Mouse (Mus musculus): ENCODE measurements around the gene Rasal2. TPM values are rescaled to one million over a fixed set of nuclear protein-coding genes. Genes with fewer than 3 reads are reported as not detected.

Gene Rasal2
- polyA plus RNA-seq, 1 experiment from 2014 or later: 6.9 TPM

GRCm38 (mm10) chr1:157183043-157183442 is 229.4 kb downstream of the Rasal2 start:
- ATAC-seq (ENCODE audit: low FRiP score, low TSS enrichment): no peak
- no peak overlapping the region for H3K4me3 ChIP-seq (ENCODE audit: low read length)
- H3K27me3 ChIP-seq (ENCODE audit: insufficient read depth, low read length): no peaks in the 10 kb centered on the region

DNA sequence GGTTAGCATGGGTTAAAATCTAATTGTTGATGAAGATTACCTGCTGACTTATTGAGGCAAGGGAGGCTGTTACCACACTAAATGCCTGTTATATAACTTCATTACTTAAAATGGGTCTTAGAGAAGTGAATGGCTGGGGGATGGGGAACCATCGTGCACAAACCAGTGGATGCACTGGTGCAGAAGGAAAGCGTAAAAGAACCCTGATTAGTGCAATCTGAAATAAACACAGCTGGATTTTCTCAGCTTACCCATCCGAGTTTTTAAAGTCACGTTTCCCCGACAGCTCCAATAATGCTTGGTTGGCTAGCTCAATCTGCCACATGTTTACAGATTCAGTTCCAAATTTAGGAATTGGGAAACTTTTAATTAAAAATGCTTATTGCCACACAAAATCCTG is 230.0 kb downstream of the Rasal2 start:
- H3K9me3 ChIP-seq (ENCODE audit: low read length): no peaks in the 10 kb centered on the region
- H3K9ac ChIP-seq (replicated peaks; ENCODE audit: low read length): no peak overlapping the region
- no peak for ATAC-seq (ENCODE audit: low FRiP score, low TSS enrichment)
- no peak overlapping the region for H3K4me3 ChIP-seq (ENCODE audit: low read length)
- H3K27me3 ChIP-seq (ENCODE audit: insufficient read depth, low read length): no peaks in the 10 kb centered on the region
- no peak overlapping the region for H3K27ac ChIP-seq (ENCODE audit: low read length)
- no peaks in the 10 kb centered on the region for H3K36me3 ChIP-seq (ENCODE audit: insufficient read depth, low read length)
- H3K4me1 ChIP-seq (ENCODE audit: insufficient read depth, low read length): no peaks in the 10 kb centered on the region; the same call in none of the 2 replicates
- WGBS: 33% methylated on average over 5 of the region's 5 CpGs
- no peak overlapping the region for H3K4me2 ChIP-seq (replicated peaks; ENCODE audit: low read depth, low read length)

More at GRCm38 (mm10) chr1:157183043-157183442, 229.4 kb downstream of the Rasal2 start:
- Histone ChIP-seq H3K4me2 (replicated peaks; ENCODE audit: low read depth, low read length) (no peak overlapping the region), H3K9me3 (ENCODE audit: low read length) (no peaks in the 10 kb centered on the region), H3K4me1 (ENCODE audit: insufficient read depth, low read length) (no peaks in the 10 kb centered on the region; the same call in none of the 2 replicates), H3K36me3 (ENCODE audit: insufficient read depth, low read length) (no peaks in the 10 kb centered on the region), H3K27ac (ENCODE audit: low read length) (no peak overlapping the region), H3K9ac (replicated peaks; ENCODE audit: low read length) (no peak overlapping the region)
- WGBS: 68% methylated on average over 3 of the region's 3 CpGs

DNA sequence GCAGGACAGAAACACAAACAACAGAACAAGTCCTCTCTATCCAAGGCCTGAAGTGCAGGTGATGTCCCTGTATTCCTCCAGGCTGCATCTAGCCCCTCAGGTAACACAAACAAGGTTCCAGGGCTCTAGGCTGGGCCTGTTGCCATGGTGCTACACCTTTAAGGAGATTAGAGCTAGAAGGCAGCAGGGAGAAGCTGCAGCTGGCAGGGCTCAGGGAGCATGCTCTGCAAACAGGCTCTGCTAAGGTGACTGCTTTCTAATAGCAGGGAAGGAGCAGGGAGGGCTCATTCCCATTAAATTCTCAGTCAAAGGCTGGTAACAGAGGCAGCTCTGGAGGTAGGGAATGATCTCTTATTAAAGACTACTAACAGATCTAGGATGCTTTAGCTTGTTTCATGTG is 231.3 kb downstream of the Rasal2 start:
- Histone ChIP-seq H3K9ac (replicated peaks; ENCODE audit: low read length) (no peak overlapping the region), H3K9me3 (ENCODE audit: low read length) (no peaks in the 10 kb centered on the region), H3K4me2 (replicated peaks; ENCODE audit: low read depth, low read length) (no peak overlapping the region), H3K27ac (ENCODE audit: low read length) (no peak overlapping the region), H3K4me3 (ENCODE audit: low read length) (no peak overlapping the region), H3K4me1 (ENCODE audit: insufficient read depth, low read length) (no peaks in the 10 kb centered on the region; the same call in none of the 2 replicates), H3K36me3 (ENCODE audit: insufficient read depth, low read length) (no peaks in the 10 kb centered on the region), H3K27me3 (ENCODE audit: insufficient read depth, low read length) (no peaks in the 10 kb centered on the region)
- ATAC-seq (ENCODE audit: low FRiP score, low TSS enrichment): no peak

DNA sequence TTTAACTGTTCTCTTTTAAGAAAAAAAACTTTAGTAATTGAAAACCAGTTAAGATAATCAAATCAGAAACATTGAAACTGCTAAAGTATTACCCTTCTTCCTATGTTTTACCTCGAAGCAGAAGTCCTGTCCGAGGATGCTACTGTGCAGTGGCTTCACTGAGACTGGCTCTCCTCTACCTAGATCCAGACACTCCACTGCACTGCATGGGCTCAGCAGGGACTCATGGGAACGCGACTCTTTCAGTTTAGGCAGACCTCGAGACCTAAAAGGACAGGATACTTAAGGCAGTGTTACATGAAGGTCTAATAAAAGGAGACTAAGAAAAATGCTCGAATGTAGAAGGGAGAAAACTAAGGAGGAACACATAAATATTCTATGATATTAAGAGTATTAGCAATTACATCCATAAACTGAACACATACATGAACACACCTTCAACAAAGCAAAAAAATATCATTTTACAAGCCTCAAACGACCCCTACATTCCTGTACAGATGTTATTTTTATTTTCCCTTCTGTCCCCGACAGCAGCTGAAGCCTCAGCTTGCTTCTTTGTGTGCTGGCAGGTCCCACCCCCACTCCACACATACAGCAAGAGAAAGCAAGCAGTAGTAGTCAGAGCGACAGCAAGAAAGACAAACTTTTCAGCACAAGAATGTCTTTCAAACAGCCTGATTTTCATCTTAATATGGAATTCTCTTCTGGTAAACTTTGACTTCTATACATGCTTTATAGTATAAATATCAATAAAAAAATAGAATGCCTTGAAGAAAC is 233.2 kb downstream of the Rasal2 start:
- Histone ChIP-seq H3K4me2 (replicated peaks; ENCODE audit: low read depth, low read length) (no peak overlapping the region), H3K27ac (ENCODE audit: low read length) (no peak overlapping the region), H3K36me3 (ENCODE audit: insufficient read depth, low read length) (no peaks in the 10 kb centered on the region), H3K27me3 (ENCODE audit: insufficient read depth, low read length) (no peaks in the 10 kb centered on the region), H3K4me1 (ENCODE audit: insufficient read depth, low read length) (no peaks in the 10 kb centered on the region; the same call in none of the 2 replicates), H3K9ac (replicated peaks; ENCODE audit: low read length) (no peak overlapping the region), H3K9me3 (ENCODE audit: low read length) (no peaks in the 10 kb centered on the region), H3K4me3 (ENCODE audit: low read length) (no peak overlapping the region)
- WGBS: 48% methylated on average over 9 of the region's 9 CpGs
- no peak for ATAC-seq (ENCODE audit: low FRiP score, low TSS enrichment)

- Histone ChIP-seq H3K27ac (ENCODE audit: low read length) (no peak overlapping the region), H3K4me1 (ENCODE audit: insufficient read depth, low read length) (no peaks in the 10 kb centered on the region), H3K9me3 (ENCODE audit: low read length) (no peaks in the 10 kb centered on the region), H3K4me3 (ENCODE audit: low read length) (no peak overlapping the region), H3K36me3 (ENCODE audit: insufficient read depth, low read length) (0 out of 2 replicates have a peak, but pooled peaks cover 3% of the 10 kb centered on the region), H3K27me3 (ENCODE audit: insufficient read depth, low read length) (no peaks in the 10 kb centered on the region), H3K9ac (replicated peaks; ENCODE audit: low read length) (no peak overlapping the region), H3K4me2 (replicated peaks; ENCODE audit: low read depth, low read length) (no peak overlapping the region)
- no peak for ATAC-seq (ENCODE audit: low FRiP score, low TSS enrichment)
- 91% methylated on average over 8 of the region's 8 CpGs for WGBS
These were observed 243.1 kb downstream of the Rasal2 start for GRCm38 (mm10) chr1:157169292-157169691.

DNA sequence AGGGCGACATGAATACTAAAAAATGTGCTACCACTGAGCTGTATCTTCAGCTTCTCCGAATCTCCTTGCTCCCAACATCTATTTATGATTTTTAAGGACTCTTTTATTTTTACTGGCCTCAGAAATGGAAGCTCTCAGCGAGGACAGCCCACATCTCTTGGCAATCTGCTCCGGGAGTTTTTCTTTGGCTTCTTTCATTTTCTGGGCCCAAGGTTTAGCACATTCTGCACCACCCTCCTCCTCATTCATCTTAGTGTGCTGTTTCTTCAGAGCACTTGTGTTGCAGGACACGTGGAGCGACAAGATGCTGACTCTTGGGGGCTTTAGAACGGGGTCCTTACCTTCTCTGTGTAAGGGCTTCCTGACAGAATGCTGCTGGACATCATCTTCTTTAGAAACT is 243.5 kb downstream of the Rasal2 start:
- no peak overlapping the region for H3K27ac ChIP-seq (ENCODE audit: low read length)
- no peak overlapping the region for H3K9ac ChIP-seq (replicated peaks; ENCODE audit: low read length)
- no peak overlapping the region for H3K4me3 ChIP-seq (ENCODE audit: low read length)
- H3K4me2 ChIP-seq (replicated peaks; ENCODE audit: low read depth, low read length): no peak overlapping the region
- ATAC-seq (ENCODE audit: low FRiP score, low TSS enrichment): no peak
- no peaks in the 10 kb centered on the region for H3K27me3 ChIP-seq (ENCODE audit: insufficient read depth, low read length)
- 0 out of 2 replicates have a peak, but pooled peaks cover 3% of the 10 kb centered on the region for H3K36me3 ChIP-seq (ENCODE audit: insufficient read depth, low read length)
- no peaks in the 10 kb centered on the region for H3K9me3 ChIP-seq (ENCODE audit: low read length)
- WGBS: 86% methylated on average over 7 of the region's 7 CpGs
- no peaks in the 10 kb centered on the region for H3K4me1 ChIP-seq (ENCODE audit: insufficient read depth, low read length)

- no peak for ATAC-seq (ENCODE audit: low FRiP score, low TSS enrichment)
- H3K9me3 ChIP-seq (ENCODE audit: low read length): no peaks in the 10 kb centered on the region
- H3K36me3 ChIP-seq (ENCODE audit: insufficient read depth, low read length): peaks cover 12% of the 10 kb centered on the region
- H3K27me3 ChIP-seq (ENCODE audit: insufficient read depth, low read length): no peaks in the 10 kb centered on the region
- H3K4me1 ChIP-seq (ENCODE audit: insufficient read depth, low read length): no peaks in the 10 kb centered on the region
- H3K4me2 ChIP-seq (replicated peaks; ENCODE audit: low read depth, low read length): no peak overlapping the region
- no peak overlapping the region for H3K4me3 ChIP-seq (ENCODE audit: low read length)
- no peak overlapping the region for H3K27ac ChIP-seq (ENCODE audit: low read length)
- no peak overlapping the region for H3K9ac ChIP-seq (replicated peaks; ENCODE audit: low read length)
These were observed 258.6 kb downstream of the Rasal2 start for GRCm38 (mm10) chr1:157153781-157154180.

- H3K9ac ChIP-seq (replicated peaks; ENCODE audit: low read length): no peak overlapping the region
- no peak overlapping the region for H3K4me3 ChIP-seq (ENCODE audit: low read length)
- no peak for ATAC-seq (ENCODE audit: low FRiP score, low TSS enrichment)
- no peaks in the 10 kb centered on the region for H3K9me3 ChIP-seq (ENCODE audit: low read length)
- H3K27ac ChIP-seq (ENCODE audit: low read length): no peak overlapping the region
- no peaks in the 10 kb centered on the region for H3K4me1 ChIP-seq (ENCODE audit: insufficient read depth, low read length)
- H3K36me3 ChIP-seq (ENCODE audit: insufficient read depth, low read length): 0 out of 2 replicates have a peak, but pooled peaks cover 3% of the 10 kb centered on the region
- H3K4me2 ChIP-seq (replicated peaks; ENCODE audit: low read depth, low read length): no peak overlapping the region
- 66% methylated on average over 1 of the region's 1 CpGs for WGBS
- no peaks in the 10 kb centered on the region for H3K27me3 ChIP-seq (ENCODE audit: insufficient read depth, low read length)
These were observed 262.3 kb downstream of the Rasal2 start for GRCm38 (mm10) chr1:157150107-157150506.

- Histone ChIP-seq H3K27me3 (ENCODE audit: insufficient read depth, low read length) (no peaks in the 10 kb centered on the region), H3K9ac (replicated peaks; ENCODE audit: low read length) (no peak overlapping the region), H3K36me3 (ENCODE audit: insufficient read depth, low read length) (0 out of 2 replicates have a peak, but pooled peaks cover 5% of the 10 kb centered on the region), H3K4me1 (ENCODE audit: insufficient read depth, low read length) (no peaks in the 10 kb centered on the region), H3K4me2 (replicated peaks; ENCODE audit: low read depth, low read length) (no peak overlapping the region), H3K4me3 (ENCODE audit: low read length) (no peak overlapping the region), H3K9me3 (ENCODE audit: low read length) (no peaks in the 10 kb centered on the region), H3K27ac (ENCODE audit: low read length) (no peak overlapping the region)
- no peak for ATAC-seq (ENCODE audit: low FRiP score, low TSS enrichment)
- WGBS: 86% methylated on average over 3 of the region's 3 CpGs
These were observed 267.8 kb downstream of the Rasal2 start for GRCm38 (mm10) chr1:157144621-157145020.

GRCm38 (mm10) chr1:157143326-157143932 is 269.0 kb downstream of the Rasal2 start:
- Histone ChIP-seq H3K9ac (replicated peaks; ENCODE audit: low read length) (no peak overlapping the region), H3K9me3 (ENCODE audit: low read length) (no peaks in the 10 kb centered on the region), H3K36me3 (ENCODE audit: insufficient read depth, low read length) (0 out of 2 replicates have a peak, but pooled peaks cover 6% of the 10 kb centered on the region), H3K27ac (ENCODE audit: low read length) (0 out of 2 replicates have a peak overlapping the region, but pooled peaks have one; percentile 61), H3K4me1 (ENCODE audit: insufficient read depth, low read length) (no peaks in the 10 kb centered on the region), H3K4me2 (replicated peaks; ENCODE audit: low read depth, low read length) (no peak overlapping the region), H3K27me3 (ENCODE audit: insufficient read depth, low read length) (no peaks in the 10 kb centered on the region), H3K4me3 (ENCODE audit: low read length) (no peak overlapping the region)
- WGBS: 13% methylated on average over 7 of the region's 7 CpGs
- ATAC-seq (ENCODE audit: low FRiP score, low TSS enrichment): peak; percentile 95

All from kidney, embryonic 16.5 days (tissue).